Mouse (Mus musculus) CD4-positive naive resting alpha-beta T cell, adult 57 days (primary cell): ENCODE results near the gene Snapin. TPM values are rescaled to one million over a fixed set of nuclear protein-coding genes. Genes with fewer than 3 reads are reported as not detected.

Experiments used
- total RNA-seq: library from RNA; stranded (reverse); gene quantifications from one replicate; pipeline ENCODE4 v1.2.4, GENCODE M21; 2023

Snapin gene
- total RNA-seq = 42.1 TPM

GRCm38 (mm10) chr3:90490696-90491256, at the start of gene Snapin:
Snapin (minus strand) TSS chr3:90491033.

GRCm38 (mm10) chr3:90537141-90537904, 46.5 kb upstream of the Snapin start, which contains the start of gene S100a16:
S100a16 (plus strand) TSS chr3:90537254.

GRCm38 (mm10) chr3:90526580-90526979, 35.7 kb upstream of the Snapin start, which contains the start of gene S100a14:
S100a14 (plus strand) TSS chr3:90526856.

GRCm38 (mm10) chr3:90513796-90514590, 23.2 kb upstream of the Snapin start, which contains the start of the genes S100a1 and S100a13:
S100a1 (minus strand) TSS chr3:90514392.
S100a13 (plus strand) TSS chr3:90514435.

GRCm38 (mm10) chr3:90508950-90509746, 18.3 kb upstream of the Snapin start, which contains the start of gene Chtop:
Chtop (minus strand) TSS chr3:90509498.

GRCm38 (mm10) chr3:90475831-90476611, 14.8 kb downstream of the Snapin start, which contains the start of gene Ilf2:
Ilf2 (plus strand) TSS chr3:90476126.

GRCm38 (mm10) chr3:90465686-90466310, 25.0 kb downstream of the Snapin start, which contains the start of gene Npr1:
Npr1 (minus strand) TSS chr3:90465866.

Other genes starting within 250 kb of the Snapin start
- gene Creb3l4, start 247.5 kb downstream of the Snapin start, total RNA-seq = not detected
- gene Slc39a1, start 242.9 kb downstream of the Snapin start, total RNA-seq = 22.3 TPM
- 123 TPM for gene Crtc2, start 236.9 kb downstream of the Snapin start, total RNA-seq
- gene Dennd4b, start 225.8 kb downstream of the Snapin start, total RNA-seq = 67.2 TPM
- gene Gatad2b, start 197.9 kb downstream of the Snapin start, total RNA-seq = 122 TPM
- gene Slc27a3, start 101.1 kb downstream of the Snapin start, total RNA-seq = 1.3 TPM
- gene Ints3, start 57.4 kb downstream of the Snapin start, total RNA-seq = 52.6 TPM
- 1.6 TPM for gene Npr1, start 25.2 kb downstream of the Snapin start, total RNA-seq
- 84.0 TPM for gene Ilf2, start 14.9 kb downstream of the Snapin start, total RNA-seq
- gene Chtop, start 18.5 kb upstream of the Snapin start, total RNA-seq = 211 TPM
- gene S100a1, start 23.4 kb upstream of the Snapin start, total RNA-seq = 2.2 TPM
- gene S100a13, start 23.4 kb upstream of the Snapin start, total RNA-seq = 37.8 TPM
- gene S100a14, start 35.8 kb upstream of the Snapin start, total RNA-seq = 1.2 TPM
- gene S100a16, start 46.2 kb upstream of the Snapin start, total RNA-seq = 0.71 TPM
- gene S100a3, start 69.5 kb upstream of the Snapin start, total RNA-seq = not detected
- not detected for gene S100a2, start 99.2 kb upstream of the Snapin start, total RNA-seq
- not detected for gene Gm42674, start 110.9 kb upstream of the Snapin start, total RNA-seq
- gene S100a4, start 112.7 kb upstream of the Snapin start, total RNA-seq = 16.8 TPM
- gene S100a5, start 117.5 kb upstream of the Snapin start, total RNA-seq = not detected
- 14.4 TPM for gene S100a6, start 121.8 kb upstream of the Snapin start, total RNA-seq
- gene S100a7a, start 163.0 kb upstream of the Snapin start, total RNA-seq = not detected
- 19.6 TPM for gene S100a8, start 177.9 kb upstream of the Snapin start, total RNA-seq
- gene S100a9, start 204.7 kb upstream of the Snapin start, total RNA-seq = 18.9 TPM
- gene Pglyrp4, start 235.9 kb upstream of the Snapin start, total RNA-seq = not detected